Mouse (Mus musculus) lung, postnatal 0 days (tissue): ENCODE measurements around the gene Olfr1015. TPM values are rescaled to one million over a fixed set of nuclear protein-coding genes. Genes with fewer than 3 reads are reported as not detected.

Source experiments
- ATAC-seq: fragments of 200-750 bp; cut with Nextera tagmentation; 2 replicates; pipeline ENCODE4 v1.8.0; 2017; ENCODE audit warnings: moderate library complexity
- DNase-seq: peaks from one replicate; pipeline ENCODE4 v3.0.0-alpha.2; 2016; ENCODE audit warnings: low spot score
- H3K27ac ChIP-seq: fragments of 300-500 bp; sonication (generic); 2 replicates; pipeline ENCODE4 v1.5.1; 2014; ENCODE audit warnings: antibody characterized with exemption, mild to moderate bottlenecking, low read length, mixed read lengths
- H3K27me3 ChIP-seq: fragments of 300-500 bp; sonication (generic); replicated peaks from 2 replicates; pipeline ENCODE4 v1.6.1; 2014; ENCODE audit warnings: low read length, mixed read lengths; ENCODE audit not compliant: insufficient read depth
- H3K36me3 ChIP-seq: fragments of 300-500 bp; sonication (generic); 2 replicates; pipeline ENCODE4 v1.6.1; 2014; ENCODE audit warnings: low read length, mixed read lengths; ENCODE audit not compliant: insufficient read depth
- H3K4me1 ChIP-seq: fragments of 300-500 bp; sonication (generic); 2 replicates; pipeline ENCODE4 v1.6.1; 2014; ENCODE audit warnings: antibody characterized with exemption, low read depth, low read length, mixed read lengths; ENCODE audit not compliant: insufficient read depth
- H3K4me2 ChIP-seq: fragments of 300-500 bp; sonication (generic); replicated peaks from 2 replicates; pipeline ENCODE4 v1.6.1; 2014; ENCODE audit warnings: low read depth, mild to moderate bottlenecking, low read length, moderate library complexity, mixed read lengths
- H3K4me3 ChIP-seq: fragments of 300-500 bp; sonication (generic); 2 replicates; pipeline ENCODE4 v1.5.1; 2014; ENCODE audit warnings: low read depth, low read length
- H3K9ac ChIP-seq: fragments of 300-500 bp; sonication (generic); replicated peaks from 2 replicates; pipeline ENCODE4 v1.6.1; 2014; ENCODE audit warnings: low read depth, mild to moderate bottlenecking
- H3K9me3 ChIP-seq: fragments of 300-500 bp; sonication (generic); 2 replicates; pipeline ENCODE4 v1.6.1; 2016; ENCODE audit warnings: low read length, mixed read lengths
- CTCF ChIP-seq: IDR thresholded peaks from 2 replicates; pipeline ENCODE4 v1.5.1; 2016; ENCODE audit warnings: antibody characterized with exemption, mild to moderate bottlenecking
- EP300 ChIP-seq: IDR thresholded peaks from 2 replicates; pipeline ENCODE4 v1.6.1; 2016; ENCODE audit warnings: antibody characterized with exemption, mild to moderate bottlenecking, control low read depth
- WGBS: fragments of 180-500 bp; shearing (Covaris S2); extraction: QIAGEN DNeasy Blood & Tissue Kit; methylation state at CpG from one replicate; pipeline ENCODE4 v1.1.7; 2014; 5-methylcytosine and 5-hydroxymethylcytosine counted together
- polyA plus RNA-seq: library from polyadenylated mRNA; unstranded; fragments of >200 nt; fragmentation: Nextera tagmentation; extraction: Ambion mirVana; gene quantifications from 2 replicates; pipeline ENCODE4 v1.2.1, GENCODE M21; 2015

Gene Olfr1015
- polyA plus RNA-seq: not detected in 2 replicates

DNA sequence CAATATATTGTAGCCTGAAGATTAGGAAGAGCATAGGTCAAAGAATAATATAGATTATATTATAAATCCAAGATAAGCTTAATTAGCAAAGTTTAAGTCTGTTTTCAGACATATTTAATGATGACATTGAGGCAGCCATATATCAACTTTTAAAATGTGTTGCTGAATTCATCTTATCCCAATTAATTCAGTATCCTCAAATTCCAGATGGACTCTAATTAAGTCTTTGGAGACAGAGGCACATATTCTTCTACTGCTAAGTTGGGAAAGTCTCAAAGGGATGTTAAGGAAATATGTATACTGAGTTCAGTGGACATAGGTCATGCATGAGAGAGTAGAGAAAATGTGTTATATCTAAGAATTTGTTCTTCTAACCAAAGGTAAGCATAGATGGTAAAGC is at the start of gene Olfr1015:
Gene Olfr1015 (plus strand): TSS at position 301 of the 400 bp plus-strand sequence.
- Histone ChIP-seq H3K4me1 (no peaks in the 10 kb centered on the region), H3K27ac (no peak within 1 kb of the TSS), H3K4me3 (no peak within 1 kb of the TSS), H3K27me3 (no peaks in the 10 kb centered on the region), H3K36me3 (no peaks in the 10 kb centered on the region), H3K4me2 (no peak within 1 kb of the TSS), H3K9me3 (no peaks in the 10 kb centered on the region), H3K9ac (no peak within 1 kb of the TSS)
- ATAC-seq (no peak), DNase-seq (no peak)
- TF ChIP-seq CTCF (no peak), EP300 (no peak)

DNA sequence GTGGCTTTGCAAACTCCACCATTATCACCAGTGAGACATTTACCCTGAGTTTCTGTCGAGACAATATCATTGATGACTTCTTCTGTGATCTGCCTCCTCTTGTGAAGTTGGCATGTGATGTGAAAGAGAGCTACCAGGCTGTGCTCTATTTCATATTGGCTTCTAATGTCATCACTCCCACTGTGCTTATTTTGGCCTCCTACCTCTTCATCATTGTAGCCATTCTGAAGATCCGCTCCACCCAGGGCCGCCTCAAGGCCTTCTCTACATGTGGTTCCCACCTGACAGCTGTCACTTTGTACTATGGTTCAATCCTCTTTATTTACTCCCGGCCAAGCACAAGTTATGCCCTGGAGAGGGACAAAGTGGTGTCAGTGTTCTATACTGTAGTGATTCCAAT is 28.0 kb upstream of the Olfr1015 start:
- no peak for TF ChIP-seq CTCF
- no peak for TF ChIP-seq EP300
- Histone ChIP-seq H3K4me1 (no peaks in the 10 kb centered on the region), H3K36me3 (no peaks in the 10 kb centered on the region), H3K27me3 (no peaks in the 10 kb centered on the region), H3K4me3 (no peak overlapping the region), H3K9ac (no peak overlapping the region), H3K4me2 (no peak overlapping the region), H3K27ac (no peak overlapping the region), H3K9me3 (no peaks in the 10 kb centered on the region)
- no peak for ATAC-seq
- 76% methylated on average over 4 of the region's 4 CpGs for WGBS
- no peak for DNase-seq

DNA sequence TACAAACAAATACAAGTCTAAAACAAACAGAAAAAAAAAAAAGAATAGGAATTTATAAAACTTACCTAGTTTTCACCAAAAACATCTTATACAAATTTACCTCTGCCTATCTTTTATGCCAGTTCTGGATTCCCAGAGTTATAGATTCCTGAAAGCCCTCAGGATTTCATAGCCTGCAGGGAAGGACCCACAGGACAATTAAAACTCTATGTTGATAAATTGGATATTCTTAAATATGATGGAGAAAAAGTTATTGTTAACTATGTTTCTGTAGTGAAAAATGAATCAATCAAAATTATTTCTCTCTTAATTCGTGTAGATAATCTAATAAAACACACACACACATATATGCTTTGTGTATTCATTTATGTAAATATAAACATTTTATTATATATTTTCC is 19.2 kb upstream of the Olfr1015 start, which contains the start of gene Olfr1012:
Gene Olfr1012 (minus strand): TSS at position 101 of the 400 bp plus-strand sequence.
- ATAC-seq: no peak
- Histone ChIP-seq H3K27ac (no peak within 1 kb of the TSS), H3K9me3 (no peaks in the 10 kb centered on the region), H3K4me2 (no peak within 1 kb of the TSS), H3K4me3 (no peak within 1 kb of the TSS), H3K27me3 (no peaks in the 10 kb centered on the region), H3K36me3 (no peaks in the 10 kb centered on the region), H3K4me1 (no peaks in the 10 kb centered on the region), H3K9ac (no peak within 1 kb of the TSS)
- no peak for DNase-seq
- 60% methylated on average over 1 of the region's 1 CpGs for WGBS
- no peak for TF ChIP-seq CTCF
- TF ChIP-seq EP300: no peak

DNA sequence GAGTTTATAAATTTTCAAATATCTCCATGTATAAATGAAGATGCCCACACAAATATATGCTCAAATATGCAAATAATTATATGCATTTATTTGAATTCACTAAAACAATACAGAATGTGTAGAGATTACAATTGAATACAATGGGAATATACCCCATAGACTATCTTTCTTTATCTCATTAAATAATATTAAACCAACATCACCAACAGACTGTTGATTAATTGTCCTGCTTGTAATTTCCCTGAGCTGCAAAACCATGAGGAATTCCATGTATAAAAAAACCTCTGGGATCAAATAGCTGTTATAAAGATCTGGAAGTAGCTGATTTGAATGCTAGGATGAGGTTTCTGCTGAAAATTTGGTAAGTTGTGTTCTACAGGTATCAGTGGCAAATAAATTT is 15.0 kb upstream of the Olfr1015 start, which contains the start of gene Olfr1013:
Gene Olfr1013 (plus strand): TSS at position 301 of the 400 bp plus-strand sequence.
- H3K9me3 ChIP-seq: no peaks in the 10 kb centered on the region
- no peaks in the 10 kb centered on the region for H3K36me3 ChIP-seq
- H3K27me3 ChIP-seq: no peaks in the 10 kb centered on the region
- no peak within 1 kb of the TSS for H3K4me3 ChIP-seq
- no peak within 1 kb of the TSS for H3K27ac ChIP-seq
- DNase-seq: no peak
- TF ChIP-seq CTCF: no peak
- no peak for TF ChIP-seq EP300
- no peak within 1 kb of the TSS for H3K4me2 ChIP-seq
- no peak within 1 kb of the TSS for H3K9ac ChIP-seq
- H3K4me1 ChIP-seq: no peaks in the 10 kb centered on the region
- ATAC-seq: no peak

DNA sequence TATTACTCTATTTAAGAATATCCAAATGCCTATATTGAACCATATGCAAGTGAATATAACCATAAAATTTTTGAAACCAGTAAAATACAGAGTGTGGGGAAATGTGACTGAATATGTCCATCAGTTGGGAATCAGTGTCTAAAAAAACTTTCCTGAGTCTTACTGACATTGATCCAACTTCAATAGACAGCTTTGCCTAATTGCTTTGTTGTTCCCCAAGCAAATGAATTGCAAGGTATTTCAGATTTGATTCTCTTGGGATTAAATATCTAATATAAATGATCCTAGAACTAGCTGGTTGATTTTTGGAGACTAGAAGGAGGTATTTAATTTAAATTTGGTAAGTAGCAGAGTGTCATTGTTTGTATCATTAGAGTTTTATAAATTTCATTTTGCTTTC is 9.4 kb upstream of the Olfr1015 start, which contains the start of gene Olfr1014:
Gene Olfr1014 (plus strand): TSS at position 301 of the 400 bp plus-strand sequence.
- no peak within 1 kb of the TSS for H3K9ac ChIP-seq
- no peak within 1 kb of the TSS for H3K4me3 ChIP-seq

DNA sequence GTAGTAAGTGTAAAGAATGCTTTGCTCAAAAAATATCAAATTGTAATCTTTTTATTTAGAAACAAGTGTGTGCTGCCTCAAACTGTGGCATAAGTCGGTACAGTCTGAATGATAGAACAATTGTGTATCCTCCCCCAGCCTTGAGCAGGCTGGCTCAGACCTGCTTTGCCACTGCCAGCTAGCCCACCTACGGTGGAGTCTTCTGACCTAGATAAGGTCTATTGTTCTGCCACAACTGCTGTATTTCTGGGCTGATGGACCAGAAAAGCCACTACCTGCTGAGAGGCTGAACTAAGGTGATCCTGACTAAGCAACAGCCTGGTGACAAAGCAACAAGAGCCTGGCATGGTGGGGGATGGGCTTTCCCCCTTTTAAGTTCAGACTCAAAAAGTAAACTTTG is 10.5 kb downstream of the Olfr1015 start:
- H3K4me2 ChIP-seq: no peak overlapping the region
- no peaks in the 10 kb centered on the region for H3K27me3 ChIP-seq
- WGBS: 61% methylated on average over 2 of the region's 2 CpGs
- DNase-seq (no peak), ATAC-seq (no peak)
- H3K27ac ChIP-seq: no peak overlapping the region
- TF ChIP-seq EP300: no peak
- no peak for TF ChIP-seq CTCF
- no peaks in the 10 kb centered on the region for H3K4me1 ChIP-seq
- H3K9ac ChIP-seq: no peak overlapping the region
- no peaks in the 10 kb centered on the region for H3K9me3 ChIP-seq
- H3K4me3 ChIP-seq: no peak overlapping the region
- H3K36me3 ChIP-seq: no peaks in the 10 kb centered on the region

More for the DNA sequence above, 9.4 kb upstream of the Olfr1015 start, which contains the start of gene Olfr1014:
- TF ChIP-seq EP300 (no peak), CTCF (no peak)
- Histone ChIP-seq H3K27ac (no peak within 1 kb of the TSS), H3K36me3 (no peaks in the 10 kb centered on the region), H3K4me2 (no peak within 1 kb of the TSS), H3K4me1 (no peaks in the 10 kb centered on the region), H3K9me3 (no peaks in the 10 kb centered on the region), H3K27me3 (no peaks in the 10 kb centered on the region)
- DNase-seq (no peak), ATAC-seq (no peak)

DNA sequence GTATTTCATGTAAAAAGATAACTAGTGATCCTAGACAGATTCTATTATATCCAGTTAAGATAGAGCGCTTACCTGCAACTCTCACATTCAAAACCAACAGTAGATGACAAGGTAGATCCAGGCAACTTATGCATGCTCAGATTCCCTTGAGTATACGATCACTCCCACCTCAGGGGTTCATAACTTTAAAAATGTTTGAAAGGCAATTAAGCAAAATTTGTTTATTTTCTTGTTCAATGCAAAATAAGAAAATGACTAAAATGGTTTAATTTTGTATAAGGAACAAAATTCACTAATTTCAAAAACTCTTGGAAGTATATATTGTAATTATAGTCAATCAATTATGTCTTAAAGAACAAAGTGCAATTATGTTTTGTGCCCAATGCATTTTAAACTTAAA is 20.6 kb downstream of the Olfr1015 start, which contains the start of gene Olfr1016:
Gene Olfr1016 (minus strand): TSS at position 101 of the 400 bp plus-strand sequence.
- Histone ChIP-seq H3K4me2 (no peak within 1 kb of the TSS), H3K27ac (no peak within 1 kb of the TSS), H3K27me3 (no peaks in the 10 kb centered on the region), H3K9me3 (no peaks in the 10 kb centered on the region), H3K4me3 (no peak within 1 kb of the TSS), H3K4me1 (no peaks in the 10 kb centered on the region), H3K36me3 (no peaks in the 10 kb centered on the region), H3K9ac (no peak within 1 kb of the TSS)
- WGBS: 87% methylated on average over 2 of the region's 2 CpGs
- ATAC-seq (no peak), DNase-seq (no peak)
- TF ChIP-seq CTCF: no peak
- no peak for TF ChIP-seq EP300
